Mouse (Mus musculus) lung, adult 2 months (tissue): ENCODE measurements at regions not wholly inside any gene's neighbourhood (a gene's known extent, or its start where the extent isn't known, plus 50 kb on each side); places are given as distances from the start of the nearest gene placed in this dataset.

Experiments used
- CTCF ChIP-seq: fragments of 200-500 bp; IDR thresholded peaks from 2 replicates; pipeline ENCODE4 v1.5.1; 2011; ENCODE audit warnings: mild to moderate bottlenecking, low read length, control low read depth; ENCODE audit not compliant: insufficient read depth
- POLR2A ChIP-seq: fragments of 200-500 bp; IDR thresholded peaks from 2 replicates; pipeline ENCODE4 v1.6.1; 2011; ENCODE audit warnings: low read depth, mild to moderate bottlenecking, control low read depth, low read length, borderline replicate concordance; ENCODE audit errors: extremely low read depth

DNA sequence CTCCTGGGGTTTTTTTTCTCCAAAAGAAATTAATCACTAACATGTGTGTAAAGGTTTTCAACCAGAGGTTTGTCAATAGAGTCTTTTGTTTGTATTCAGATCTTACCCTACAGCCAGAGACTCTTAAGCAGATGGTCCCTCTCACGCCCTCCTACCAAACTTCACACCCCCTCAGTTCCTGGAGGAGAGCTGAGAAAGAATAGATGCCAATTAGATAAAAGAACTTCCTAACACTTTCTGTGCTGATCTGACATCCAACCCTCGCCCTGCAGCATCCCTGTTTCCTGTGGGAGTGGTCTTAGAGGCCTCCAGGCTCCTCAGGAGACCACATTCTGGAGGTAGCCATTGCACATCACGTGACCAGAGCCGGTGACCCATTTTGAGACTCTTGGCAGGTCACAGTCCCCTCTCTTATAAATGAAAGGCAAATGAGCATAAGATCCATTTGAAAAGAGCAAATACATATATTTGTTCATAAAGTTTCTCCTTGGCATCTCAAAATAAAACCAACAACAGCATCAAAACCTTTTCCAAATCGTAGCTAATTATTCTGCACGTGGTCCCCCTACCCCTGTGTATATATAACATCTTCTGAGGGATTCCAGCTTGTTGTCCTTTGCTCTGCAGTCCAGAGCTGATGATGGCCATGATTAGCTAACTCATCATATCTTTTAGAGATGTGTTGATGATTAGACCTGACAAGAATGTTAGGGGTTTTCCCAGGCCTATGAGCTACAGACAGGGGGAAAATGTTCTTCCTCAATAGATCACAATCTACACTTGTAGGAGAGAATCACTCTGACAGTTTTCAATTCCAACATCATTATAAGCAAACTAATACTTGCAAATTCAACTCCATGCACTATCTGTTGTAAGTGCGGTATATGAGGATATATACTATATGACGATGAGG, 54.4 kb upstream of the Gm6993 start:
- TF ChIP-seq POLR2A = no peak
- no peak for TF ChIP-seq CTCF
